Mouse (Mus musculus) liver, embryonic 13.5 days (tissue): Measurements from ENCODE around the gene Eln. TPM values are rescaled to one million over a fixed set of nuclear protein-coding genes. Genes with fewer than 3 reads are reported as not detected.

Experiments
- ATAC-seq: fragments of 200-750 bp; cut with Nextera tagmentation; 2 replicates; pipeline ENCODE4 v1.8.0; 2017; ENCODE audit warnings: low read depth, mild to moderate bottlenecking, moderate number of reproducible peaks, moderate library complexity
- DNase-seq: peaks from one replicate; pipeline ENCODE4 v3.0.0; 2022
- H3K27ac ChIP-seq: fragments of 300-500 bp; sonication (generic); 2 replicates; pipeline ENCODE4 v1.5.1; 2015; ENCODE audit warnings: moderate library complexity, mild to moderate bottlenecking, inconsistent platforms
- H3K27me3 ChIP-seq: fragments of 300-500 bp; sonication (generic); 2 replicates; pipeline ENCODE4 v1.6.1; 2015; ENCODE audit warnings: mild to moderate bottlenecking, inconsistent platforms
- H3K36me3 ChIP-seq: fragments of 300-500 bp; sonication (generic); 2 replicates; pipeline ENCODE4 v1.6.1; 2015; ENCODE audit warnings: mild to moderate bottlenecking, inconsistent platforms
- H3K4me1 ChIP-seq: fragments of 300-500 bp; sonication (generic); replicated peaks from 2 replicates; pipeline ENCODE4 v1.6.1; 2015; ENCODE audit warnings: inconsistent platforms
- H3K4me2 ChIP-seq: fragments of 300-500 bp; sonication (generic); 2 replicates; pipeline ENCODE4 v1.6.1; 2015; ENCODE audit warnings: inconsistent platforms, mild to moderate bottlenecking, moderate library complexity
- H3K4me3 ChIP-seq: fragments of 300-500 bp; sonication (generic); replicated peaks from 2 replicates; pipeline ENCODE4 v1.5.1; 2015; ENCODE audit warnings: mild to moderate bottlenecking, inconsistent platforms
- H3K9ac ChIP-seq: fragments of 300-500 bp; sonication (generic); 2 replicates; pipeline ENCODE4 v1.6.1; 2015; ENCODE audit warnings: mild to moderate bottlenecking, inconsistent platforms
- H3K9me3 ChIP-seq: fragments of 300-500 bp; sonication (generic); replicated peaks from 2 replicates; pipeline ENCODE4 v1.6.1; 2016; ENCODE audit warnings: inconsistent platforms
- WGBS: fragments of 180-500 bp; shearing (Covaris S2); methylation state at CpG from one replicate; pipeline ENCODE4 v1.1.7; 2015; ENCODE audit not compliant: insufficient replicate concordance; 5-methylcytosine and 5-hydroxymethylcytosine counted together
- polyA plus RNA-seq: library from polyadenylated mRNA; unstranded; fragments of >200 nt; fragmentation: Nextera tagmentation; extraction: Ambion mirVana; gene quantifications from 2 replicates; pipeline ENCODE4 v1.2.1, GENCODE M21; 2015

Gene Eln
- polyA plus RNA-seq, 1 experiment from 2014 or later = 3.5 TPM

- DNase-seq (no peak), ATAC-seq (no peak)
- 69% methylated on average over 16 of the region's 16 CpGs for WGBS
- Histone ChIP-seq H3K4me2 (no peak overlapping the region), H3K27ac (no peak overlapping the region), H3K9me3 (no peaks in the 10 kb centered on the region), H3K27me3 (no peaks in the 10 kb centered on the region), H3K4me3 (no peak overlapping the region), H3K4me1 (no peaks in the 10 kb centered on the region), H3K9ac (no peak overlapping the region), H3K36me3 (no peaks in the 10 kb centered on the region)
These were observed 18.3 kb upstream of the Eln start for GRCm38 (mm10) chr5:134765441-134765840.

DNA sequence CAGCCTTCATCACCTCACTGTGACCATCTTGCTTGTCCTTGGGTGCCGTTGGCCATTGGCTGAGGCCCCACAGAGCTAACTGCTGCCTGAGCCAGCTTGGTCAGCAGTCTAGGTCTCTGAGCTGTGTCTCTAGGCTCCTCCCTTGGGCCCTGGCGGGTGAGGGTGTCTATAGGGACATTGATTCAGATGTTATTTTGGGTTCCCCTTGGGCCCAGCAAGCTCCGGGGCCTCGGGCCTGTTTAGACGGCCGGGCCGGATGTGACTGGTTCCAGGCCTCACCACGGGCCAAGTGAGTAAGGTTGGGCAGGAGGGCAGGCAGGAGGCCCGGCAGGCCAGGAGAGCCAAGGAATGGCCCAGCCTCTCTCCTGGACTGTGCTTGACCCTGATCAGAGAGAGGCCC is 16.2 kb upstream of the Eln start:
- Histone ChIP-seq H3K4me2 (no peak overlapping the region), H3K9me3 (no peaks in the 10 kb centered on the region), H3K4me1 (no peaks in the 10 kb centered on the region), H3K9ac (no peak overlapping the region), H3K27ac (no peak overlapping the region), H3K4me3 (no peak overlapping the region), H3K27me3 (no peaks in the 10 kb centered on the region), H3K36me3 (no peaks in the 10 kb centered on the region)
- ATAC-seq = no peak
- no peak for DNase-seq
- WGBS = 60% methylated on average over 9 of the region's 9 CpGs

GRCm38 (mm10) chr5:134761409-134762124 is 14.4 kb upstream of the Eln start:
- no peak overlapping the region for H3K4me3 ChIP-seq
- H3K9ac ChIP-seq = no peak overlapping the region
- 64% methylated on average over 18 of the region's 18 CpGs for WGBS

GRCm38 (mm10) chr5:134756031-134756430 is 8.9 kb upstream of the Eln start:
- H3K4me1 ChIP-seq = no peaks in the 10 kb centered on the region
- H3K27me3 ChIP-seq = no peaks in the 10 kb centered on the region
- no peak overlapping the region for H3K4me3 ChIP-seq
- H3K27ac ChIP-seq = no peak overlapping the region
- 27% methylated on average over 13 of the region's 13 CpGs for WGBS
- ATAC-seq (no peak), DNase-seq (no peak)
- H3K9me3 ChIP-seq = no peaks in the 10 kb centered on the region
- H3K36me3 ChIP-seq = no peaks in the 10 kb centered on the region
- no peak overlapping the region for H3K9ac ChIP-seq
- no peak overlapping the region for H3K4me2 ChIP-seq

More at GRCm38 (mm10) chr5:134761409-134762124, 14.4 kb upstream of the Eln start:
- no peaks in the 10 kb centered on the region for H3K36me3 ChIP-seq
- H3K27ac ChIP-seq = no peak overlapping the region
- no peaks in the 10 kb centered on the region for H3K9me3 ChIP-seq
- DNase-seq (no peak), ATAC-seq (no peak)
- no peaks in the 10 kb centered on the region for H3K4me1 ChIP-seq
- H3K4me2 ChIP-seq = no peak overlapping the region
- no peaks in the 10 kb centered on the region for H3K27me3 ChIP-seq

DNA sequence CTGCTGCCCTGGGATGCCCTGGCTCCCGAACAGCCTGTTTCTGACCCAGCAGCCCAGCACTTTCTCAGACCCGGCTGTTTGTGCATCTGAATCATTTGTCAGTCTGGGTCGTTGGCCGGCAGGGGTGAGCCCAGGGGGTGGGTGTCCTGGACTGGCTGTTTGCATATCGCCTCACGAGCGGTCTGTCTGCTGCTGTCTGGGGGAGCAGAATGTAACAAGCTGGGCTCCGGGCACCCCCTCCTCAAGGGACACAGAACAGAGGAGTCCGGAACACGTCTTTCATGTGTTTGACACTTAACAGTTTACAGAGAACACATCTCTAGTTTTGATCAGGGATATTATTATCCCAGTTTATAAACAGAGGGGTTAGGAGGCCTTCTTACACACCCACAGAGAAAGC is 7.0 kb upstream of the Eln start:
- no peak overlapping the region for H3K4me2 ChIP-seq
- H3K36me3 ChIP-seq = no peaks in the 10 kb centered on the region
- no peak overlapping the region for H3K4me3 ChIP-seq
- H3K4me1 ChIP-seq = no peaks in the 10 kb centered on the region
- H3K27ac ChIP-seq = no peak overlapping the region
- no peaks in the 10 kb centered on the region for H3K27me3 ChIP-seq
- no peaks in the 10 kb centered on the region for H3K9me3 ChIP-seq
- ATAC-seq (no peak), DNase-seq (no peak)
- no peak overlapping the region for H3K9ac ChIP-seq
- WGBS = 59% methylated on average over 10 of the region's 10 CpGs

DNA sequence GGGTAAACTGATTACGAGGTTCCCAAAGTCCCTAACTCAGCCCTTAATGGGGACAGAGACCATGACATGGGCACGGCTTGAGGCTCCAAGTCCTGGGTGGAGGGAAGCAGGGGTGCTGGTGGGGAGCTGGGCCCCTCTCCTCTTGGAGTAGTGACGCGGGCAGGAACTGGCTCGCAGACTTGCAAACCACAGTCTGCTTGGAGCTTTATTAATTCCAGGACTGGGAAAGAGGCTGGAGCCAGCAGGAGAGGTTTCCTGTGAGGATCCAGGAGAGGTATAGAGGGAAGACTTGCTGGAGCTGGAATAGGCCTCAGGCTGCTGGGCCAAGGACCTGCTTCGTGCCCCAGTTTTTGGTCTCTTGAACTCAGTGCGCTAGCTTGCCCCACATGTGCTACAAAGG is 3.3 kb upstream of the Eln start:
- 71% methylated on average over 7 of the region's 7 CpGs for WGBS
- Histone ChIP-seq H3K9me3 (no peaks in the 10 kb centered on the region), H3K9ac (no peak overlapping the region), H3K27me3 (peaks cover 19% of the 10 kb centered on the region; the same call in 1 of the 2 replicates), H3K4me2 (no peak overlapping the region), H3K27ac (no peak overlapping the region), H3K4me3 (no peak overlapping the region), H3K4me1 (peaks cover 3% of the 10 kb centered on the region; the same call in 1 of the 2 replicates), H3K36me3 (no peaks in the 10 kb centered on the region)
- DNase-seq = no peak
- no peak for ATAC-seq

DNA sequence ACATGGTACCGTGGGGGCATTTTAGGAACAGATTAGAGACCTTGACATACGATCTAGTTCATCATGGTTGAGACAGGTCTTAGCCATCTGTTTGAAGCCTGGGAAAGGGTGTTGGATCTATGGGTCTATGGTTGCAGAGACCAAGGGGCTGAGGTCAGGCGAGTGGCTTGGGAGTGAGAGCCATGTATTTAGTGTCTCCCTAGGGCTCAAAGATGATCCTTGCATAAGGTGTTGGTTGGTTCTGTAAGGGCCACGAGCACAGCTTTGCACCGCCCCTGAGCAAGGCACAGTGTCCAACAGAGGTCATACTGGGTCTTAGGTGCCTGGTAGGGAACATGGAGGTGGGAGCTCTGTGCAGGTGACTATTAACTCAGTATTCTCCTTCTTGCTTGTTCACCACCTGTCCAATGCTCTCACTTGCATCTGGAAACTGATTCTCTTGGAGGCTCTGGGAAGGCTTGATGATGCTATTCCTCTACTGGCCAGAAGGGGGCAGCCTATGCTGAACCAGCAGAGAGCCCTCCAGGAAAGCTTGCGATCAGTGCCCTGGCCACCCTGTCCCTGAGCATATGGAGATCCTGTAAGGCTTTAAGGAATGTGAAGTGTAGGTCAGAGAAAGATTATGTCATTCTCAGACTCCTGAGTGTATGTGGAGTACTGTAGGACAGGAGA is 960 bp upstream of the Eln start:
- Histone ChIP-seq H3K4me1 (peaks cover 9% of the 10 kb centered on the region), H3K36me3 (no peaks in the 10 kb centered on the region), H3K9ac (no peak overlapping the region), H3K9me3 (no peaks in the 10 kb centered on the region), H3K27me3 (peaks cover 25% of the 10 kb centered on the region; the same call in 1 of the 2 replicates), H3K4me2 (no peak overlapping the region), H3K27ac (no peak overlapping the region), H3K4me3 (no peak overlapping the region)
- DNase-seq = no peak
- WGBS = 45% methylated on average over 6 of the region's 6 CpGs
- ATAC-seq = peak; percentile 24; the same call in 1 of the 2 replicates

- DNase-seq = no peak
- no peak overlapping the region for H3K27ac ChIP-seq
- H3K4me1 ChIP-seq = peaks cover 9% of the 10 kb centered on the region
- H3K4me3 ChIP-seq = no peak overlapping the region
- WGBS = 17% methylated on average over 4 of the region's 11 CpGs
- H3K27me3 ChIP-seq = peaks cover 25% of the 10 kb centered on the region; the same call in 1 of the 2 replicates
- ATAC-seq = peak; percentile 31; the same call in 1 of the 2 replicates
- H3K4me2 ChIP-seq = peak overlapping the region; percentile 54
- H3K9me3 ChIP-seq = no peaks in the 10 kb centered on the region
- H3K9ac ChIP-seq = no peak overlapping the region
- H3K36me3 ChIP-seq = no peaks in the 10 kb centered on the region
These were observed 380 bp upstream of the Eln start for GRCm38 (mm10) chr5:134747512-134747893.

GRCm38 (mm10) chr5:134746201-134746600 is 922 bp downstream of the Eln start:
- Histone ChIP-seq H3K27ac (no peak overlapping the region), H3K27me3 (peaks cover 25% of the 10 kb centered on the region; the same call in 1 of the 2 replicates), H3K9ac (no peak overlapping the region), H3K4me1 (peaks cover 9% of the 10 kb centered on the region), H3K4me2 (no peak overlapping the region), H3K4me3 (no peak overlapping the region), H3K9me3 (no peaks in the 10 kb centered on the region), H3K36me3 (no peaks in the 10 kb centered on the region)
- no peak for ATAC-seq
- 54% methylated on average over 10 of the region's 10 CpGs for WGBS
- no peak for DNase-seq

- peaks cover 9% of the 10 kb centered on the region for H3K4me1 ChIP-seq
- H3K36me3 ChIP-seq = no peaks in the 10 kb centered on the region
- H3K9me3 ChIP-seq = no peaks in the 10 kb centered on the region
- no peak overlapping the region for H3K9ac ChIP-seq
- no peak overlapping the region for H3K4me2 ChIP-seq
- H3K4me3 ChIP-seq = no peak overlapping the region
- no peak overlapping the region for H3K27ac ChIP-seq
- H3K27me3 ChIP-seq = peaks cover 25% of the 10 kb centered on the region; the same call in 1 of the 2 replicates
- DNase-seq (no peak), ATAC-seq (no peak)
- WGBS = 61% methylated on average over 3 of the region's 3 CpGs
These were observed 1.3 kb downstream of the Eln start for GRCm38 (mm10) chr5:134745801-134746200.

DNA sequence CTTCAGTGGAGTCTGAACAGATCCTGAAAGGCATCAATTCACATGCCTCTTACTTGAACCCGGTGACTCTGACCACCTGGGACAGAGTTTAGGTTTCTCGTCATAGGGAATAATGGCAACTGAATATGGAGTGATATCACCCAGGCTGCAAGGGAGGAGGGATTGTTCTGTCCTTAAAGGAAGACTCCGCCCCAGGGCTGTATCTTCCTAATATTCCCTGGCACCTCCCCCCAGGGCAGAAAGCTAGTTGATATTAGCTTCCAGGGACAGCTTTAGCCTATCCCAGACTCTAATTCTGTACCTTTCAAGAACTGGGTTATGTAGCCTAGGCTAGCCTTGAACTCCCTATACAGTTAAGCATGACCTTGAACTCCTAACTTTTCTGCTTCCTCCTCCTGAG is 2.1 kb downstream of the Eln start:
- Histone ChIP-seq H3K4me2 (no peak overlapping the region), H3K4me3 (no peak overlapping the region), H3K9ac (no peak overlapping the region), H3K4me1 (peaks cover 9% of the 10 kb centered on the region), H3K9me3 (no peaks in the 10 kb centered on the region), H3K36me3 (no peaks in the 10 kb centered on the region), H3K27me3 (peaks cover 25% of the 10 kb centered on the region; the same call in 1 of the 2 replicates), H3K27ac (no peak overlapping the region)
- no peak for ATAC-seq
- DNase-seq = no peak
- 64% methylated on average over 3 of the region's 3 CpGs for WGBS
